Mouse (Mus musculus) right cerebral cortex, adult 18-20 months (tissue): ENCODE measurements around the gene Pbx4.

Experiments
- DNase-seq: peaks from one replicate; pipeline ENCODE4 v3.0.0; 2022; ENCODE audit warnings: mixed read lengths

Pbx4 gene

GRCm38 (mm10) chr8:69902163-69903062 is 70.1 kb downstream of the Pbx4 start, which contains the start of the genes Tssk6, Ndufa13 and Yjefn3:
Gene Tssk6, plus strand, starts transcription at chr8:69902184.
Gene Ndufa13, minus strand, starts transcription at chr8:69902558.
Gene Yjefn3, minus strand, starts transcription at chr8:69902712.
- no peak for DNase-seq

- peak; percentile 100 for DNase-seq
Observed at GRCm38 (mm10) chr8:69903063-69903542, 70.8 kb downstream of the Pbx4 start.

- DNase-seq, result no peak
Observed at GRCm38 (mm10) chr8:69904096-69904495, 71.8 kb downstream of the Pbx4 start.

GRCm38 (mm10) chr8:69906260-69906659 is 74.0 kb downstream of the Pbx4 start:
- DNase-seq, result no peak

- DNase-seq, result no peak
Observed at GRCm38 (mm10) chr8:69907106-69907505, 74.8 kb downstream of the Pbx4 start.

GRCm38 (mm10) chr8:69911917-69912316 is 79.6 kb downstream of the Pbx4 start:
- no peak for DNase-seq

- DNase-seq, result peak; percentile 78
Observed at GRCm38 (mm10) chr8:69912478-69913074, 80.3 kb downstream of the Pbx4 start.

- no peak for DNase-seq
Observed at GRCm38 (mm10) chr8:69914526-69914925, 82.2 kb downstream of the Pbx4 start.

GRCm38 (mm10) chr8:69915748-69916147 is 83.5 kb downstream of the Pbx4 start:
- DNase-seq, result no peak

GRCm38 (mm10) chr8:69918506-69918905 is 86.2 kb downstream of the Pbx4 start:
- no peak for DNase-seq

GRCm38 (mm10) chr8:69919010-69919409 is 86.7 kb downstream of the Pbx4 start:
- peak; percentile 79 for DNase-seq

- DNase-seq, result no peak
Observed at GRCm38 (mm10) chr8:69919876-69920662, 87.8 kb downstream of the Pbx4 start.

- DNase-seq, result no peak
Observed at GRCm38 (mm10) chr8:69921141-69921540, 88.8 kb downstream of the Pbx4 start.
